8 mouse cellular contexts compared by ENCODE assay signal in the genomic region with DNA sequence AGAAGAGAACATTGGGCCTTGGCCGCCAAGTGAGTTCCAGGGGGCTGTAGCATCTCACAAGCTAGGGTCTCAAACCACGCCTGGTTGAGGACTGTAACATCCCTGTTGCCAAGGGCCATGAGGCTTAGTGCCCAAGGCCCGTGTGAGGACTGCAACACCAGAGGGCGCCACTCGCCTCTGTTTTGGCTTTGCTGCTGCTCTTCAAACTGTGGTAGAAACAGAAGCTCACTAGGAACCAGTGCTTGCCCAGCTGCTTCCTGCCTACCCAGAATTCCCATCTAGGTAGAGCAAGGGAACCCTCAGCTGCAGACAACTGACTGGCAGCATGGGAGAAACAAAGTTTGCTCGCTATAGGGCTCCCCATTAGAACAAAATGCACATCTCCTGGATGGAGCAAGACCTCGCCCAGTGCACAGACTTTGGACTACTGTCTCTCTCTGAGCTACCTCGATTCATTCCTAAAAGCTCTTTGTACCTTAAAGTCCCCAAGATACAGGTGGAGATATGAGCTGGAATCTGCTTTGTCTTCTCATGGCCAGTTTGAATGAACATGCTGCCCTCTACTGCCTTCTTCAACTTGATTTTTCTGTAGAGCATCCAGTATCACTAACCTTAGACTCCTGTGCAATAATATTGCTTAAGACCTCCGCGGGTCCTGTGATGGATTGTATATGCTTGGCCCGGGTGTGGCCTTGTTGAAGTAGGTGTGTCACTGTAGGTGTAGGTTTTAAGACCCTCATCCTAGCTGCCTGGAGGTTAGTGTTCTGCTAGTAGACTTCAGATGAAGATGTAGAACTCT. TPM values are rescaled to one million over a fixed set of nuclear protein-coding genes. Genes with fewer than 3 reads are reported as not detected.
DNase-seq lines count a peak whose midpoint lies in the region; ATAC-seq and TF ChIP-seq lines count a peak whose summit lies in the region.

No protein-coding gene starts in this region.

- H3K79me3 ChIP-seq in C2C12 (ENCODE audit: low read depth) = no peaks in the 10 kb centered on the region

- H3K4me2 ChIP-seq in forebrain, embryonic 12.5 days = no peak overlapping the region
- no peak overlapping the region for H3K4me2 ChIP-seq in stomach, embryonic 16.5 days (ENCODE audit: low read depth, low read length)

- DNase-seq in forebrain, embryonic 10.5 days (ENCODE audit: extremely low spot score, low spot score) = peak; percentile 27
- peak; percentile 69 for DNase-seq in adrenal gland, postnatal 14 days
- DNase-seq in frontal cortex, postnatal 25 days (ENCODE audit: low spot score in 2 of 2) = peak; percentile 27 to 29
- DNase-seq in kidney, postnatal 4 days = peak; percentile 82 to 84
- peak; percentile 18 for DNase-seq in lung, postnatal 25 days (ENCODE audit: low spot score)

- peak; percentile 80 for TF ChIP-seq CTCF in C2C12 (IDR thresholded peaks at IDR 0.05; ENCODE audit: control insufficient read depth, insufficient read depth, insufficient read length)

- no peaks in the 10 kb centered on the region for H3K79me2 ChIP-seq in C2C12 (ENCODE audit: control insufficient read depth, insufficient read depth)

- no peaks in the 10 kb centered on the region for H3K27me3 ChIP-seq in forebrain, embryonic 10.5 days (ENCODE audit: poor library complexity, severe bottlenecking)
- H3K27me3 ChIP-seq in forebrain, embryonic 12.5 days = no peaks in the 10 kb centered on the region
- no peaks in the 10 kb centered on the region for H3K27me3 ChIP-seq in C2C12 (ENCODE audit: control insufficient read depth, insufficient read depth, insufficient read length)
- H3K27me3 ChIP-seq in stomach, embryonic 16.5 days (ENCODE audit: control insufficient read depth, insufficient read depth, low read length) = no peaks in the 10 kb centered on the region

- H3K4me3 ChIP-seq in forebrain, embryonic 10.5 days = no peak overlapping the region
- no peak overlapping the region for H3K4me3 ChIP-seq in forebrain, embryonic 12.5 days (replicated peaks)
- H3K4me3 ChIP-seq in C2C12 (ENCODE audit: insufficient read depth, poor library complexity, severe bottlenecking) = no peak overlapping the region
- no peak overlapping the region for H3K4me3 ChIP-seq in stomach, embryonic 16.5 days (replicated peaks; ENCODE audit: low read length)

- no peaks in the 10 kb centered on the region for H3K36me3 ChIP-seq in forebrain, embryonic 10.5 days (replicated peaks)
- H3K36me3 ChIP-seq in forebrain, embryonic 12.5 days (replicated peaks) = no peaks in the 10 kb centered on the region
- H3K36me3 ChIP-seq in C2C12 (ENCODE audit: control insufficient read depth, insufficient read depth) = no peaks in the 10 kb centered on the region
- no peaks in the 10 kb centered on the region for H3K36me3 ChIP-seq in stomach, embryonic 16.5 days (ENCODE audit: control insufficient read depth, insufficient read depth, low read length)

- no peaks in the 10 kb centered on the region for H3K4me1 ChIP-seq in forebrain, embryonic 10.5 days
- H3K4me1 ChIP-seq in forebrain, embryonic 12.5 days = no peaks in the 10 kb centered on the region
- no peaks in the 10 kb centered on the region for H3K4me1 ChIP-seq in stomach, embryonic 16.5 days (ENCODE audit: control insufficient read depth, insufficient read depth, low read length)

- WGBS in forebrain, embryonic 10.5 days = 71% methylated on average over 11 of the region's 11 CpGs
- 71% methylated on average over 11 of the region's 11 CpGs for WGBS in forebrain, embryonic 12.5 days
- WGBS in stomach, embryonic 16.5 days = 73% methylated on average over 11 of the region's 11 CpGs

- no peak overlapping the region for H3K9ac ChIP-seq in forebrain, embryonic 12.5 days
- no peak overlapping the region for H3K9ac ChIP-seq in stomach, embryonic 16.5 days (ENCODE audit: low read length)

- H3ac ChIP-seq in C2C12 (ENCODE audit: control insufficient read depth, insufficient read length, low read depth) = no peak overlapping the region

- no peak overlapping the region for H3K27ac ChIP-seq in forebrain, embryonic 10.5 days
- H3K27ac ChIP-seq in forebrain, embryonic 12.5 days = no peak overlapping the region
- H3K27ac ChIP-seq in stomach, embryonic 16.5 days (ENCODE audit: low read length) = no peak overlapping the region

- no peak for ATAC-seq in forebrain, embryonic 12.5 days (ENCODE audit: low FRiP score)
- ATAC-seq in stomach, embryonic 16.5 days (ENCODE audit: insufficient read depth, low FRiP score) = 0 out of 2 replicates have a peak, but pooled peaks have one; percentile 17

- H3K9me3 ChIP-seq in forebrain, embryonic 10.5 days = no peaks in the 10 kb centered on the region
- no peaks in the 10 kb centered on the region for H3K9me3 ChIP-seq in forebrain, embryonic 12.5 days
- H3K9me3 ChIP-seq in stomach, embryonic 16.5 days (replicated peaks; ENCODE audit: control insufficient read depth, low read length) = no peaks in the 10 kb centered on the region

TF ChIP-seq in C2C12, 6 proteins besides CTCF, POLR2A, EP300 and RAD21:
- TF ChIP-seq USF1 (IDR thresholded peaks at IDR 0.05; ENCODE audit: low read depth) (no peak), MYOG (IDR thresholded peaks at IDR 0.05; ENCODE audit: control insufficient read depth, extremely low read depth, insufficient read length) (no peak), FOSL1 (IDR thresholded peaks at IDR 0.05; ENCODE audit: insufficient read depth, low read length, poor library complexity, severe bottlenecking) (no peak), CEBPB (IDR thresholded peaks at IDR 0.05; ENCODE audit: low read depth) (no peak), MYOD1 (IDR thresholded peaks at IDR 0.05; ENCODE audit: control insufficient read depth, insufficient read length, low read depth) (no peak), MAX (IDR thresholded peaks at IDR 0.05) (no peak)

RNA-seq across cellular contexts. Expression of a gene that starts 52.7 kb away (rescaled TPM):
- polyA plus RNA-seq in forebrain, embryonic 10.5 days (2016; fragmentation: Nextera tagmentation; extraction: Ambion mirVana) = 4.1 and 5.4 TPM in 2 replicates
- polyA plus RNA-seq in forebrain, embryonic 12.5 days (2016; fragmentation: Nextera tagmentation; extraction: Ambion mirVana) = 3.8 and 3.9 TPM in 2 replicates
- 1.4 TPM for polyA plus RNA-seq in C2C12 (2012; fragmentation: generic; extraction: Trizol)
- 5.4 and 9.4 TPM in 2 replicates for total RNA-seq in adrenal gland, postnatal 14 days (2021)
- polyA plus RNA-seq in stomach, embryonic 16.5 days (2015; fragmentation: Nextera tagmentation; extraction: Ambion mirVana) = 10.5 and 13.6 TPM in 2 replicates

Comparison
In these comparisons a context has a peak if more than half of its experiments do, and no peak if none do; other contexts are left out.
1. DNase-seq: peak in every context shown above with its lines; median percentile 83 in kidney, postnatal 4 days; 69 in adrenal gland, postnatal 14 days; 28 in frontal cortex, postnatal 25 days; 27 in forebrain, embryonic 10.5 days; 18 in lung, postnatal 25 days.